Mouse (Mus musculus) brain, embryonic 14.5 days (tissue): ENCODE results near the gene Proca1.

Experiments
- CTCF ChIP-seq: fragments of 200-500 bp; IDR thresholded peaks from 2 replicates; pipeline ENCODE4 v1.5.1; 2012; ENCODE audit warnings: inconsistent platforms, mild to moderate bottlenecking, moderate library complexity, borderline replicate concordance; ENCODE audit not compliant: insufficient read depth, insufficient read length; ENCODE audit errors: extremely low read depth
- POLR2A ChIP-seq: fragments of 200-500 bp; IDR thresholded peaks from 2 replicates; pipeline ENCODE4 v1.6.1; 2012; ENCODE audit warnings: mild to moderate bottlenecking, inconsistent platforms, borderline replicate concordance; ENCODE audit not compliant: poor library complexity, insufficient read depth, insufficient read length, severe bottlenecking; ENCODE audit errors: extremely low read depth

GRCm38 (mm10) chr11:78188331-78189233, 4.6 kb upstream of the Proca1 start, which contains the start of gene Rab34:
- TF ChIP-seq POLR2A (peak; percentile 62; the same call in 1 of the 2 replicates), CTCF (no peak)
